Mouse (Mus musculus) hindbrain, embryonic 13.5 days (tissue): ENCODE results near the gene Gm4064. TPM values are rescaled to one million over a fixed set of nuclear protein-coding genes. Genes with fewer than 3 reads are reported as not detected.
"Not testable (repeated sequence)": the region's sequence is repeated elsewhere in the genome, so short reads cannot be mapped to it uniquely, and the experiment has no call there.

Source experiments
- ATAC-seq: fragments of 200-750 bp; cut with Nextera tagmentation; 2 replicates; pipeline ENCODE4 v1.8.0; 2017; ENCODE audit warnings: moderate TSS enrichment; ENCODE audit not compliant: low FRiP score
- H3K27ac ChIP-seq: fragments of 300-500 bp; sonication (generic); 2 replicates; pipeline ENCODE4 v1.5.1; 2015; ENCODE audit warnings: inconsistent platforms, mild to moderate bottlenecking, moderate library complexity
- H3K27me3 ChIP-seq: fragments of 300-500 bp; sonication (generic); 2 replicates; pipeline ENCODE4 v1.6.1; 2015; ENCODE audit warnings: mild to moderate bottlenecking, inconsistent platforms
- H3K36me3 ChIP-seq: fragments of 300-500 bp; sonication (generic); 2 replicates; pipeline ENCODE4 v1.6.1; 2015; ENCODE audit warnings: mild to moderate bottlenecking, inconsistent platforms
- H3K4me1 ChIP-seq: fragments of 300-500 bp; sonication (generic); replicated peaks from 2 replicates; pipeline ENCODE4 v1.6.1; 2015; ENCODE audit warnings: inconsistent platforms
- H3K4me2 ChIP-seq: fragments of 300-500 bp; sonication (generic); 2 replicates; pipeline ENCODE4 v1.6.1; 2015; ENCODE audit warnings: inconsistent platforms, mild to moderate bottlenecking, moderate library complexity
- H3K4me3 ChIP-seq: fragments of 300-500 bp; sonication (generic); 2 replicates; pipeline ENCODE4 v1.5.1; 2015; ENCODE audit warnings: mild to moderate bottlenecking, inconsistent platforms
- H3K9ac ChIP-seq: fragments of 300-500 bp; sonication (generic); 2 replicates; pipeline ENCODE4 v1.6.1; 2015; ENCODE audit warnings: mild to moderate bottlenecking, inconsistent platforms
- H3K9me3 ChIP-seq: fragments of 300-500 bp; sonication (generic); 2 replicates; pipeline ENCODE4 v1.6.1; 2016; ENCODE audit warnings: inconsistent platforms
- WGBS: fragments of 180-500 bp; shearing (Covaris S2); methylation state at CpG from one replicate; pipeline ENCODE4 v1.1.7; 2015; 5-methylcytosine and 5-hydroxymethylcytosine counted together
- polyA plus RNA-seq: library from polyadenylated mRNA; unstranded; fragments of >200 nt; fragmentation: Nextera tagmentation; extraction: Ambion mirVana; gene quantifications from 2 replicates; pipeline ENCODE4 v1.2.1, GENCODE M21; 2015

The Gm4064 gene
- polyA plus RNA-seq: not detected in 2 replicates

DNA sequence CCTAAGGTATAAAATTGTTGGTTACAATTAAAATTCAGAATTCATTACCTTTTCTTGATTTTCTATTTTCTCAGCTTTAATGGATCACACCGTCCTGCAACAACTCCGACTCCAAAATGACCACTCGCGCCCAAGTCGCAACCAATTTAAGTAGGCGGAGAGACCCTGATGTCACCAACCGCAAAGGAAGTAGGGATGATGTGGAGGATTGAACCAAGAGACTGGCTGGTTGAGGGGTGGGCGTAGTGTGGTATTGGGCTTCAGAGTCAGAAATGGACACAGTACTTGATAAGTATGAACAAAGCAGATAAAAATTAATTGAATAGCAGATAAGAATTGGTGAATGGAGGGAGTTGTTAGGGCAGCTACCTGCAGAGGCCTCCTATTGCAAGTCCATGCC is at the start of gene Gm4064:
Gene Gm4064, minus strand, starts transcription at position 101 of the 400 bp plus-strand sequence.
- not testable (repeated sequence) for H3K36me3 ChIP-seq, H3K27ac ChIP-seq, ATAC-seq, H3K27me3 ChIP-seq, H3K4me3 ChIP-seq, H3K9me3 ChIP-seq, H3K4me2 ChIP-seq, H3K9ac ChIP-seq, H3K4me1 ChIP-seq
- WGBS: no CpG with 5 or more reads among the region's 8 CpGs

DNA sequence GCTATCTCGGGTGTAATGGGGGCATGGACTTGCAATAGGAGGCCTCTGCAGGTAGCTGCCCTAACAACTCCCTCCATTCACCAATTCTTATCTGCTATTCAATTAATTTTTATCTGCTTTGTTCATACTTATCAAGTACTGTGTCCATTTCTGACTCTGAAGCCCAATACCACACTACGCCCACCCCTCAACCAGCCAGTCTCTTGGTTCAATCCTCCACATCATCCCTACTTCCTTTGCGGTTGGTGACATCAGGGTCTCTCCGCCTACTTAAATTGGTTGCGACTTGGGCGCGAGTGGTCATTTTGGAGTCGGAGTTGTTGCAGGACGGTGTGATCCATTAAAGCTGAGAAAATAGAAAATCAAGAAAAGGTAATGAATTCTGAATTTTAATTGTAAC is 34.4 kb upstream of the Gm4064 start, which contains the start of the genes Rbmy and Gm10256:
Gene Rbmy, plus strand, starts transcription at position 301 of the 400 bp plus-strand sequence.
Gene Gm10256, plus strand, starts transcription at position 320 of the 400 bp plus-strand sequence.
- not testable (repeated sequence) for H3K4me3 ChIP-seq, H3K9me3 ChIP-seq, H3K27ac ChIP-seq, H3K9ac ChIP-seq, H3K4me2 ChIP-seq, H3K36me3 ChIP-seq, H3K4me1 ChIP-seq, ATAC-seq, H3K27me3 ChIP-seq
- no CpG with 5 or more reads among the region's 9 CpGs for WGBS

Other genes starting within 250 kb of the Gm4064 start
- not detected in 2 replicates for gene H2al2c, start 197.1 kb downstream of the Gm4064 start, polyA plus RNA-seq
- gene Sry, start 132.5 kb downstream of the Gm4064 start, polyA plus RNA-seq: not detected in 2 replicates
- not detected in 2 replicates for gene H2al2b, start 75.5 kb downstream of the Gm4064 start, polyA plus RNA-seq
- gene Rbmy, start 34.5 kb upstream of the Gm4064 start, polyA plus RNA-seq: not detected in 2 replicates
- gene Gm10256, start 34.5 kb upstream of the Gm4064 start, polyA plus RNA-seq: 0.16 TPM in 1 of 2 replicates, not detected in the other
- not detected in 2 replicates for gene Gm10352, start 104.8 kb upstream of the Gm4064 start, polyA plus RNA-seq
- not detected in 2 replicates for gene Gm29289, start 136.4 kb upstream of the Gm4064 start, polyA plus RNA-seq